Mouse (Mus musculus): ENCODE data around the gene Abca16. TPM values are rescaled to one million over a fixed set of nuclear protein-coding genes. Genes with fewer than 3 reads are reported as not detected.

Abca16 gene
- total RNA-seq, 1 experiment = 0.54 TPM

DNA sequence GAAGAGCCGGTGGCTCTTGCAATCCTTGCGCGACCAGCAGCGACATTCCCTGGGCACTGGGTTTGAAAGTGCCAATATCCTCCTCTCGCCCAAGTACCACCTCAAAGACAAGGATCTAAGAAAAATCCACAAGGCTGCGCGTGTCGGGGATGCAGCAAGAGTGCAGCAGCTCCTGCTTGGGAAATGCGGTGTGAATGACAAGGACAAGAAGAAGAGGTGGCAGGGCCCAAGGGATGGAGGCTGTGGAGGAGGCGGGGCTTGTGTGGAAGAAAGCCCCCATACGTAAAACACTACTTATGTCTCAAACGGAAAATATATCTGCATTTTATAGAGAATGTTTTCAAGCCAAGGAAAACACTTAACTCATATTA, 143.7 kb downstream of the Abca16 start:
- no peak overlapping the region for H3K27ac ChIP-seq (ENCODE audit: insufficient read depth, low read depth, low read length, poor library complexity, severe bottlenecking)
- H3K9ac ChIP-seq (ENCODE audit: insufficient read depth, low read depth, low read length, poor library complexity, severe bottlenecking) = no peak overlapping the region
- DNase-seq (ENCODE audit: low read depth, low spot score) = no peak
- in situ Hi-C loops (cut with MboI; ENCODE audit: low sequenced_read_pairs in 2 of 2, unreplicated experiment in 2 of 2) = no loop called here
- H3K4me3 ChIP-seq (ENCODE audit: insufficient read depth in 1 of 2, low read depth in 1 of 2, low read length in 2 of 2, poor library complexity in 1 of 2, severe bottlenecking in 1 of 2) = no peak overlapping the region
- H3K4me1 ChIP-seq (ENCODE audit: control insufficient read depth in 2 of 2, insufficient read depth in 2 of 2, low read length in 2 of 2, poor library complexity in 1 of 2) = no peaks in the 10 kb centered on the region
- TF ChIP-seq ZC3H11A (IDR thresholded peaks at IDR 0.05; ENCODE audit: borderline replicate concordance, low read depth, low read length) (no peak), HCFC1 (IDR thresholded peaks at IDR 0.05; ENCODE audit: borderline replicate concordance, insufficient read depth, low read length) (no peak), ZNF384 (IDR thresholded peaks at IDR 0.05; ENCODE audit: low read depth, low read length) (no peak), MAFK (IDR thresholded peaks at IDR 0.05; ENCODE audit: insufficient read depth, low read depth, low read length) (no peak), CHD2 (IDR thresholded peaks at IDR 0.05; ENCODE audit: low read depth, low read length) (no peak)
- no peaks in the 10 kb centered on the region for H3K9me3 ChIP-seq (ENCODE audit: control insufficient read depth, insufficient read depth, low read depth, low read length)
- no peaks in the 10 kb centered on the region for H3K36me3 ChIP-seq (ENCODE audit: control insufficient read depth, insufficient read depth, low read length, poor library complexity, severe bottlenecking)

DNA sequence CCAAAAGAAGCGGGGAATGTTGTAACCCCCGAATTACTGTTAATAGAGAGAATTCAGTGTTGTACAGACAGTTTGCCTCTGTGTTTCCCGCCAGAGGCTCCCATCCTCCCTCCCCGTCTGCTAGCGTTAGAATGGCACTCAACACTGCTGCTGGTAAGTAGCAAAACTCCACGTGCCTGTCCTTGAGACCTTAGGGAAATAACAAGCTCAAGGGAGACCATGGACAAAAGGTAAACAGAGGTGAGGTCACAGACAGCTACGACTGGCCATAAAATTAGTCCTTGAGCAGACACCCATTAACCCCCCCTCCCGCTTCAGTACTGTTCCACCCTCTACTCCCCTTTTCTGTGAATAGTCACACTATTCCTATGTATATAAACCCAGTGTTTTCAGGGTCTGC, 157.9 kb downstream of the Abca16 start:
- Histone ChIP-seq H3K27ac (ENCODE audit: insufficient read depth, low read depth, low read length, poor library complexity, severe bottlenecking) (no peak overlapping the region), H3K4me1 (ENCODE audit: control insufficient read depth in 2 of 2, insufficient read depth in 2 of 2, low read length in 2 of 2, poor library complexity in 1 of 2) (no peaks in the 10 kb centered on the region), H3K36me3 (ENCODE audit: control insufficient read depth, insufficient read depth, low read length, poor library complexity, severe bottlenecking) (no peaks in the 10 kb centered on the region), H3K4me3 (ENCODE audit: insufficient read depth in 1 of 2, low read depth in 1 of 2, low read length in 2 of 2, poor library complexity in 1 of 2, severe bottlenecking in 1 of 2) (no peak overlapping the region), H3K9ac (ENCODE audit: insufficient read depth, low read depth, low read length, poor library complexity, severe bottlenecking) (no peak overlapping the region), H3K9me3 (ENCODE audit: control insufficient read depth, insufficient read depth, low read depth, low read length) (no peaks in the 10 kb centered on the region)
- DNase-seq (ENCODE audit: low read depth, low spot score) = no peak
- no peak for TF ChIP-seq ZC3H11A (IDR thresholded peaks at IDR 0.05; ENCODE audit: borderline replicate concordance, low read depth, low read length)
- no peak for TF ChIP-seq CHD2 (IDR thresholded peaks at IDR 0.05; ENCODE audit: low read depth, low read length)
- no peak for TF ChIP-seq ZNF384 (IDR thresholded peaks at IDR 0.05; ENCODE audit: low read depth, low read length)
- TF ChIP-seq MAFK (IDR thresholded peaks at IDR 0.05; ENCODE audit: insufficient read depth, low read depth, low read length) = no peak
- no peak for TF ChIP-seq HCFC1 (IDR thresholded peaks at IDR 0.05; ENCODE audit: borderline replicate concordance, insufficient read depth, low read length)
- in situ Hi-C loops (cut with MboI; ENCODE audit: low sequenced_read_pairs in 2 of 2, unreplicated experiment in 2 of 2) = no loop called here

DNA sequence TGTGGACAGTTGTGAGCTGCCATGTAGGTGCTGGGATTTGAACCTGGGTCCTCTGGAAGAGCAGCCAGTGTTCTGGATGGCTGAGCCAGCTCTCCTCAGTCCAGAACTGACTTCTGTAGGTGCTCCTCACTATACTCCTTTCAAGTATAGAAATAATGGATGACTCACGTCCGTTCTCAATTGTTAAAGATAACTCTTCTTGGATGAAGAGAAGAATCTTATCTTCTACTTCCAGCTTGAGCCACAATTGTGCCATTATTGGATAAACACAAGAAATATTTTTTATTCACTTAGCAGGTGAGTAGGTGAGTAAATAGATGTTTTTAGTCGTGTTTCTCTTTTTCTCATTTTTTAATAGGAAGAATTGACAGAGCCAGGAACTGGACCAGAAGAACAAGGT, 167.1 kb downstream of the Abca16 start:
- no peak for TF ChIP-seq MAFK (IDR thresholded peaks at IDR 0.05; ENCODE audit: insufficient read depth, low read depth, low read length)
- TF ChIP-seq ZNF384 (IDR thresholded peaks at IDR 0.05; ENCODE audit: low read depth, low read length) = no peak
- no peak for TF ChIP-seq ZC3H11A (IDR thresholded peaks at IDR 0.05; ENCODE audit: borderline replicate concordance, low read depth, low read length)
- no peak for TF ChIP-seq CHD2 (IDR thresholded peaks at IDR 0.05; ENCODE audit: low read depth, low read length)
- no peak for TF ChIP-seq HCFC1 (IDR thresholded peaks at IDR 0.05; ENCODE audit: borderline replicate concordance, insufficient read depth, low read length)
- in situ Hi-C loops (cut with MboI; ENCODE audit: low sequenced_read_pairs in 2 of 2, unreplicated experiment in 2 of 2) = no loop called here

More for the DNA sequence above, 167.1 kb downstream of the Abca16 start:
- no peak overlapping the region for H3K4me3 ChIP-seq (ENCODE audit: insufficient read depth in 1 of 2, low read depth in 1 of 2, low read length in 2 of 2, poor library complexity in 1 of 2, severe bottlenecking in 1 of 2)
- no peak for DNase-seq (ENCODE audit: low read depth, low spot score)
- no peaks in the 10 kb centered on the region for H3K9me3 ChIP-seq (ENCODE audit: control insufficient read depth, insufficient read depth, low read depth, low read length)
- H3K36me3 ChIP-seq (ENCODE audit: control insufficient read depth, insufficient read depth, low read length, poor library complexity, severe bottlenecking) = no peaks in the 10 kb centered on the region
- H3K27ac ChIP-seq (ENCODE audit: insufficient read depth, low read depth, low read length, poor library complexity, severe bottlenecking) = no peak overlapping the region
- H3K4me1 ChIP-seq (ENCODE audit: control insufficient read depth in 2 of 2, insufficient read depth in 2 of 2, low read length in 2 of 2, poor library complexity in 1 of 2) = no peaks in the 10 kb centered on the region
- H3K9ac ChIP-seq (ENCODE audit: insufficient read depth, low read depth, low read length, poor library complexity, severe bottlenecking) = no peak overlapping the region

Other genes with a start within 250 kb of the Abca16 start
- 0.04 TPM in 1 of 2 replicates, not detected in the other for gene Anks4b, start 235.8 kb upstream of the Abca16 start, total RNA-seq (2012; rRNA removed)
- gene Crym, start 207.5 kb upstream of the Abca16 start, total RNA-seq (2012; rRNA removed) = 3.6 and 3.7 TPM in 2 replicates
- gene Abca14, start 205.7 kb upstream of the Abca16 start, total RNA-seq (2012; rRNA removed) = 0.09 and 0.16 TPM in 2 replicates
- not detected in 2 replicates for gene Abca15, start 81.0 kb upstream of the Abca16 start, total RNA-seq (2012; rRNA removed)
- gene Uqcrc2, start 225.5 kb downstream of the Abca16 start, total RNA-seq (2012; rRNA removed) = 102 and 114 TPM in 2 replicates

Data from ES-E14 (cell line).